Mouse (Mus musculus) C2C12 (cell line): ENCODE results near the gene Slc22a14.

Experiments
- CTCF ChIP-seq: IDR thresholded peaks from one replicate; pipeline ENCODE4 v1.5.1; 2011; ENCODE audit not compliant: control insufficient read depth, insufficient read depth, insufficient read length
- USF1 ChIP-seq: IDR thresholded peaks from one replicate; pipeline ENCODE4 v1.6.1; 2011; ENCODE audit warnings: low read depth, mild to moderate bottlenecking, control low read depth, moderate library complexity

DNA sequence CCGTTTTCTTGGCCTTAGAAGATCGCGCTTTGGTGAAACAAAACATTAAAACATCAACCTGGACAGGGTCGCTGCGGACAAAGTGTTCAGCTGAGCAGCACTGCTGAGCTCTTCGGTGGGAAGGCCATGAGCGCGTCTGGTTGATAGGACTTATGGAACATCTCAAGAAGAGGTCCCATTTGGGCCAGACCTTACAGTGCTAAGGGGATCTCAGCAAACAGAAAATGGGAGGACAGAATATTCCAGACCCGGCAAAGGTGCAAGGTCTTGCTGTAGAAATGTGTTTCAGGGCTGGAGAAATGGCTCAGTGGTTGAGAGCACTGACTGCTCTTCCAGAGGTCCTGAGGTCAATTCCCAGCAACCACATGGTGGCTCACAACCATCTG is 42.1 kb downstream of the Slc22a14 start:
- no peak for TF ChIP-seq USF1
- TF ChIP-seq CTCF = no peak
